In the genomic region with DNA sequence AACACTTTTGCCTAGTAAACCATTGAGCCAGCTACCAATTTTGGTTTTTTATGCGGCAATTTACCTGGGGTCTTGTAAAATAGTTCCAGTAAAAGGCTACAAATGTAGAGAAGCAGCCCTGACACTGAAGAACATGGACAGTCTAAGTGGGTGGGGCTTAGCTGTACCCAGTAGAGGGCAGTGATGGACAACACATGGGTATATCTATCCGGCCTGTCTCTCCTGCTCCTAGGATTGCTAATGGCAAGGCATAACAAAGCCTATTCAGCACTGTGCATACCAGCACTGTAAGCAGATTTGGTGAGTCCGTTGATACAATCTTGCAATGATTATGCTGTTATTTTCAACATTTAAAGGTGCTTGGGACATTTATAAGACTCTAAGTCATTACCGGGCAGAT, we compare ENCODE assay signal across 8 mouse cellular contexts. TPM values are rescaled to one million over a fixed set of nuclear protein-coding genes. Genes with fewer than 3 reads are reported as not detected.
DNase-seq lines count a peak whose midpoint lies in the region; ATAC-seq and TF ChIP-seq lines count a peak whose summit lies in the region.

No protein-coding gene starts in this region.

- H3K4me1 ChIP-seq in cerebellum, adult 2 months (ENCODE audit: control insufficient read depth, insufficient read depth, low read length): no peaks in the 10 kb centered on the region
- no peaks in the 10 kb centered on the region for H3K4me1 ChIP-seq in heart, postnatal 0 days (ENCODE audit: control insufficient read depth, insufficient read depth)
- no peaks in the 10 kb centered on the region for H3K4me1 ChIP-seq in midbrain, embryonic 12.5 days

- H3K4me3 ChIP-seq in cerebellum, adult 2 months (replicated peaks; ENCODE audit: insufficient read depth, low read depth, low read length): no peak overlapping the region
- H3K4me3 ChIP-seq in heart, postnatal 0 days (ENCODE audit: low read depth, low read length): no peak overlapping the region
- no peak overlapping the region for H3K4me3 ChIP-seq in midbrain, embryonic 12.5 days

- peak; percentile 88 for ATAC-seq in heart, postnatal 0 days (ENCODE audit: insufficient read depth, low read depth)
- ATAC-seq in midbrain, embryonic 12.5 days (ENCODE audit: low FRiP score, low read depth): peak; percentile 86
- ATAC-seq in inflammation-experienced regulatory T-cells, adult 6 months: no peak

- no peak overlapping the region for H3K9ac ChIP-seq in heart, postnatal 0 days (replicated peaks; ENCODE audit: low read depth, low read length)
- H3K9ac ChIP-seq in midbrain, embryonic 12.5 days (replicated peaks): no peak overlapping the region

- H3K9me3 ChIP-seq in heart, postnatal 0 days (replicated peaks; ENCODE audit: control insufficient read depth, low read length): no peaks in the 10 kb centered on the region
- no peaks in the 10 kb centered on the region for H3K9me3 ChIP-seq in midbrain, embryonic 12.5 days

- WGBS in cerebellum, adult 2 months: 51% methylated on average over 4 of the region's 4 CpGs
- 39% methylated on average over 4 of the region's 4 CpGs for WGBS in heart, postnatal 0 days
- 50% methylated on average over 4 of the region's 4 CpGs for WGBS in midbrain, embryonic 12.5 days

- TF ChIP-seq POLR2A in cerebellum, adult 2 months (IDR thresholded peaks at IDR 0.05; ENCODE audit: borderline replicate concordance, insufficient read depth, low read length): no peak

- H3K27me3 ChIP-seq in cerebellum, adult 2 months (ENCODE audit: control insufficient read depth, insufficient read depth, low read length): no peaks in the 10 kb centered on the region
- H3K27me3 ChIP-seq in heart, postnatal 0 days (ENCODE audit: control insufficient read depth, insufficient read depth, low read length): no peaks in the 10 kb centered on the region
- no peaks in the 10 kb centered on the region for H3K27me3 ChIP-seq in midbrain, embryonic 12.5 days

- peak; percentile 65 for TF ChIP-seq CTCF in cerebellum, adult 2 months (IDR thresholded peaks at IDR 0.05; ENCODE audit: borderline replicate concordance, insufficient read depth, low read depth, low read length)
- TF ChIP-seq CTCF in heart, postnatal 0 days (IDR thresholded peaks at IDR 0.05; ENCODE audit: low read depth): peak; percentile 83

- TF ChIP-seq EP300 in heart, postnatal 0 days (IDR thresholded peaks at IDR 0.05; ENCODE audit: low read depth): no peak

- peak; percentile 35 to 38 for DNase-seq in cerebellum, adult 2 months
- DNase-seq in cerebellum, adult 11-12 months: no peak
- DNase-seq in urinary bladder, postnatal 25 days (ENCODE audit: low spot score): peak; percentile 43
- no peak for DNase-seq in urinary bladder, postnatal 4 days (ENCODE audit: low spot score in 2 of 2)
- DNase-seq in heart, postnatal 0 days (ENCODE audit: low spot score): peak; percentile 58
- DNase-seq in kidney, postnatal 4 days: peak; percentile 67 to 73

- no peak overlapping the region for H3K27ac ChIP-seq in cerebellum, adult 2 months (ENCODE audit: insufficient read depth, low read length)
- H3K27ac ChIP-seq in heart, postnatal 0 days (ENCODE audit: low read depth): no peak overlapping the region
- H3K27ac ChIP-seq in midbrain, embryonic 12.5 days (replicated peaks): no peak overlapping the region

- H3K36me3 ChIP-seq in heart, postnatal 0 days (replicated peaks; ENCODE audit: control insufficient read depth, insufficient read depth, low read length): no peaks in the 10 kb centered on the region
- H3K36me3 ChIP-seq in midbrain, embryonic 12.5 days: no peaks in the 10 kb centered on the region

- no peak overlapping the region for H3K4me2 ChIP-seq in heart, postnatal 0 days (ENCODE audit: low read depth, low read length)
- no peak overlapping the region for H3K4me2 ChIP-seq in midbrain, embryonic 12.5 days (replicated peaks)

RNA-seq across cellular contexts. Expression of gene Tspan14, which starts 12.4 kb away (rescaled TPM):
- 39.1 and 39.6 TPM in 2 replicates for polyA plus RNA-seq in cerebellum, adult 2 months (2012; rRNA removed)
- total RNA-seq in heart, postnatal 0 days (2014; rRNA removed; ENCODE audit: low replicate concordance): 15.6 and 30.2 TPM in 2 replicates
- polyA plus RNA-seq in heart, postnatal 0 days (2015; fragmentation: Nextera tagmentation; extraction: Ambion mirVana): 21.6 and 23.8 TPM in 2 replicates
- polyA plus RNA-seq in midbrain, embryonic 12.5 days (2016; fragmentation: Nextera tagmentation; extraction: Ambion mirVana): 87.3 and 88.5 TPM in 2 replicates
- 10 to 100 TPM; 52.1 to 82.3 (median 65.1) TPM for polyA plus RNA-seq in inflammation-experienced regulatory T-cells, adult 6 months (2017; shearing (Covaris generic))

RNA-seq across cellular contexts. Expression of gene Fam213a, which starts 34.6 kb away (rescaled TPM):
- polyA plus RNA-seq in cerebellum, adult 2 months (2012; rRNA removed): 146 and 150 TPM in 2 replicates
- 6.6 and 9.4 TPM in 2 replicates for total RNA-seq in heart, postnatal 0 days (2014; rRNA removed; ENCODE audit: low replicate concordance)
- 23.8 and 25.7 TPM in 2 replicates for polyA plus RNA-seq in heart, postnatal 0 days (2015; fragmentation: Nextera tagmentation; extraction: Ambion mirVana)
- 46.7 and 52.6 TPM in 2 replicates for polyA plus RNA-seq in midbrain, embryonic 12.5 days (2016; fragmentation: Nextera tagmentation; extraction: Ambion mirVana)
- polyA plus RNA-seq in inflammation-experienced regulatory T-cells, adult 6 months (2017; shearing (Covaris generic)): 1 to 10 TPM; 8.0 to 9.7 (median 8.3) TPM

Comparison
In these comparisons a context has a peak if more than half of its experiments do, and no peak if none do; other contexts are left out.
1. DNase-seq: peak in cerebellum, adult 2 months (2 of 2), urinary bladder, postnatal 25 days (single experiment), heart, postnatal 0 days (single experiment) and kidney, postnatal 4 days (2 of 2); none in cerebellum, adult 11-12 months (single experiment) and urinary bladder, postnatal 4 days (0 of 2).